17 mouse cellular contexts compared by ENCODE assay signal in the genomic region with DNA sequence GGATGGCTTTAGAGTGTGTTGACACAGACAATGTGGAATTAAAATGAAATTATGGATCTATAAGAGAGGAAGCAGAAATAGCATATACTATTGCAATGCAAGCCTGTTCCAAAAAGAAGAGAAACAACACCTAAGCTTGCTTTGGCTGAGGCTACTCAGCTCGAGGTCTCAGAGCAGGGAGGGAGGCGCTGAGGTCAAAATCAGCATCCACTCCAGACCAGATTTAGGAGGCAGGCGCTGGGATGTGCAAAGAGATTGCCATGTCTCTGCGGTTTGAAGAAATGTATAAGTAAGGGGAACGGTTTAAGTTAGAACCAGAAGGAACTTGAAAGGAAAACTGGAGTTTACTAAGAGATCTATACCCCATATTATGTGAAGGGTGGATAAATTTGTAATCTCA. TPM values are rescaled to one million over a fixed set of nuclear protein-coding genes. Genes with fewer than 3 reads are reported as not detected.
A peak's percentile ranks its signal among the peaks of the same experiment; 100 is the strongest.
DNase-seq lines count a peak whose midpoint lies in the region; ATAC-seq and TF ChIP-seq lines count a peak whose summit lies in the region.
"Had no signal": no experiment of that assay in that cellular context is flagged by ENCODE, and none has a peak within 500 bp of the region (broad histone marks: within the 10 kb centered on the region; RNA-seq: fewer than 3 reads in every experiment).

No protein-coding gene starts in this region.

- H3K27me3 ChIP-seq in embryonic facial prominence, embryonic 14.5 days (replicated peaks; ENCODE audit: control insufficient read depth, insufficient read depth, low read length), result no peaks in the 10 kb centered on the region
- no peaks in the 10 kb centered on the region for H3K27me3 ChIP-seq in embryonic facial prominence, embryonic 10.5 days (replicated peaks; ENCODE audit: low read depth, poor library complexity, severe bottlenecking)
- H3K27me3 ChIP-seq in intestine, embryonic 14.5 days (replicated peaks; ENCODE audit: control insufficient read depth, insufficient read depth, low read length), result no peaks in the 10 kb centered on the region
- H3K27me3 ChIP-seq in intestine, postnatal 0 days (replicated peaks; ENCODE audit: control insufficient read depth, insufficient read depth, low read length), result no peaks in the 10 kb centered on the region
- H3K27me3 ChIP-seq: forebrain, embryonic 13.5 days; hindbrain, embryonic 13.5 days; neural tube, embryonic 15.5 days had no signal

- H3K4me1 ChIP-seq in embryonic facial prominence, embryonic 14.5 days (ENCODE audit: control insufficient read depth, insufficient read depth, low read length), result no peaks in the 10 kb centered on the region
- no peaks in the 10 kb centered on the region for H3K4me1 ChIP-seq in embryonic facial prominence, embryonic 10.5 days
- no peaks in the 10 kb centered on the region for H3K4me1 ChIP-seq in intestine, embryonic 14.5 days (replicated peaks; ENCODE audit: control insufficient read depth, insufficient read depth, low read length)
- H3K4me1 ChIP-seq in intestine, postnatal 0 days (replicated peaks; ENCODE audit: control insufficient read depth, insufficient read depth, low read length), result no peaks in the 10 kb centered on the region
- H3K4me1 ChIP-seq in lung, adult 2 months (ENCODE audit: control insufficient read depth, insufficient read depth, low read length), result peaks cover 16% of the 10 kb centered on the region
- H3K4me1 ChIP-seq: forebrain, embryonic 13.5 days; hindbrain, embryonic 13.5 days; neural tube, embryonic 15.5 days had no signal

- ATAC-seq in embryonic facial prominence, embryonic 14.5 days (ENCODE audit: low read depth), result no peak
- no peak for ATAC-seq in intestine, embryonic 14.5 days (replicated peaks; ENCODE audit: low FRiP score, low TSS enrichment, low read depth)
- no peak for ATAC-seq in intestine, postnatal 0 days
- ATAC-seq in hematopoietic stem cell, adult 5-6 weeks (replicated peaks in 1 of 2; ENCODE audit: insufficient read depth in 1 of 2, low FRiP score in 2 of 2, low TSS enrichment in 1 of 2, low read depth in 1 of 2, poor library complexity in 2 of 2, severe bottlenecking in 2 of 2), result peak; percentile 12 to 27; a peak in 1 of 4 replicates
- ATAC-seq: forebrain, embryonic 13.5 days; Patski had no signal

- WGBS in embryonic facial prominence, embryonic 14.5 days, result 70% methylated on average over 5 of the region's 5 CpGs
- 70% methylated on average over 5 of the region's 5 CpGs for WGBS in embryonic facial prominence, embryonic 10.5 days
- WGBS in intestine, embryonic 14.5 days, result 65% methylated on average over 5 of the region's 5 CpGs
- 62% methylated on average over 5 of the region's 5 CpGs for WGBS in intestine, postnatal 0 days
- WGBS in lung, adult 2 months, result 38% methylated on average over 5 of the region's 5 CpGs

- no peak overlapping the region; the same call in 1 of the 2 replicates for H3K27ac ChIP-seq in embryonic facial prominence, embryonic 14.5 days (replicated peaks; ENCODE audit: low read depth, low read length)
- no peak overlapping the region for H3K27ac ChIP-seq in embryonic facial prominence, embryonic 10.5 days (replicated peaks)
- H3K27ac ChIP-seq in intestine, embryonic 14.5 days (ENCODE audit: low read depth), result no peak overlapping the region
- no peak overlapping the region for H3K27ac ChIP-seq in intestine, postnatal 0 days (ENCODE audit: low read depth, low read length)
- H3K27ac ChIP-seq: forebrain, embryonic 13.5 days; hindbrain, embryonic 13.5 days; neural tube, embryonic 15.5 days had no signal

- no peak overlapping the region for H3K4me2 ChIP-seq in embryonic facial prominence, embryonic 14.5 days (ENCODE audit: low read depth, low read length)
- no peak overlapping the region for H3K4me2 ChIP-seq in intestine, embryonic 14.5 days (ENCODE audit: low read length)
- no peak overlapping the region for H3K4me2 ChIP-seq in intestine, postnatal 0 days (replicated peaks; ENCODE audit: low read depth)
- H3K4me2 ChIP-seq: forebrain, embryonic 13.5 days; hindbrain, embryonic 13.5 days; neural tube, embryonic 15.5 days had no signal

- H3K4me3 ChIP-seq in embryonic facial prominence, embryonic 14.5 days (ENCODE audit: low read depth, low read length), result peak overlapping the region; percentile 14; the same call in 1 of the 2 replicates
- H3K4me3 ChIP-seq in embryonic facial prominence, embryonic 10.5 days, result no peak overlapping the region
- H3K4me3 ChIP-seq in intestine, embryonic 14.5 days (ENCODE audit: low read depth, low read length), result 0 out of 2 replicates have a peak overlapping the region, but pooled peaks have one; percentile 7
- H3K4me3 ChIP-seq in intestine, postnatal 0 days (ENCODE audit: low read depth, low read length), result no peak overlapping the region
- H3K4me3 ChIP-seq in lung, adult 2 months (replicated peaks; ENCODE audit: extremely low read depth, low read depth, low read length), result peak overlapping the region; percentile 58
- H3K4me3 ChIP-seq: forebrain, embryonic 13.5 days; hindbrain, embryonic 13.5 days; neural tube, embryonic 15.5 days had no signal

- H3K9ac ChIP-seq in embryonic facial prominence, embryonic 14.5 days (ENCODE audit: low read depth, low read length), result no peak overlapping the region
- no peak overlapping the region for H3K9ac ChIP-seq in intestine, embryonic 14.5 days (ENCODE audit: low read length)
- no peak overlapping the region for H3K9ac ChIP-seq in intestine, postnatal 0 days (ENCODE audit: low read depth, low read length)
- H3K9ac ChIP-seq: forebrain, embryonic 13.5 days; hindbrain, embryonic 13.5 days; neural tube, embryonic 15.5 days had no signal

- H3K9me3 ChIP-seq in embryonic facial prominence, embryonic 14.5 days (ENCODE audit: control insufficient read depth, low read length), result no peaks in the 10 kb centered on the region
- no peaks in the 10 kb centered on the region for H3K9me3 ChIP-seq in embryonic facial prominence, embryonic 10.5 days
- no peaks in the 10 kb centered on the region for H3K9me3 ChIP-seq in intestine, embryonic 14.5 days (ENCODE audit: control insufficient read depth, low read length)
- no peaks in the 10 kb centered on the region for H3K9me3 ChIP-seq in intestine, postnatal 0 days (ENCODE audit: control insufficient read depth)
- H3K9me3 ChIP-seq: forebrain, embryonic 13.5 days; hindbrain, embryonic 13.5 days; neural tube, embryonic 15.5 days had no signal

- TF ChIP-seq CTCF in intestine, postnatal 0 days (IDR thresholded peaks at IDR 0.05; ENCODE audit: low read depth), result no peak
- TF ChIP-seq CTCF in lung, adult 2 months (IDR thresholded peaks at IDR 0.05; ENCODE audit: insufficient read depth, low read length), result no peak

- no peaks in the 10 kb centered on the region for H3K36me3 ChIP-seq in embryonic facial prominence, embryonic 14.5 days (ENCODE audit: control insufficient read depth, insufficient read depth, low read length)
- no peaks in the 10 kb centered on the region for H3K36me3 ChIP-seq in embryonic facial prominence, embryonic 10.5 days (replicated peaks)
- H3K36me3 ChIP-seq in intestine, embryonic 14.5 days (ENCODE audit: control insufficient read depth, insufficient read depth, low read length), result no peaks in the 10 kb centered on the region
- H3K36me3 ChIP-seq in intestine, postnatal 0 days (ENCODE audit: control insufficient read depth, insufficient read depth), result no peaks in the 10 kb centered on the region
- H3K36me3 ChIP-seq: hindbrain, embryonic 13.5 days; neural tube, embryonic 15.5 days had no signal

- DNase-seq in embryonic facial prominence, embryonic 14.5 days (ENCODE audit: low spot score), result no peak
- DNase-seq in embryonic facial prominence, embryonic 10.5 days (ENCODE audit: low spot score), result no peak
- no peak for DNase-seq in intestine, embryonic 14.5 days (ENCODE audit: low spot score)
- no peak for DNase-seq in lung, adult 2 months
- DNase-seq in lung, postnatal 14 days, result no peak
- no peak for DNase-seq in layer of hippocampus, postnatal 36 days
- DNase-seq: cerebellum, adult 11-12 months; kidney, adult 11 months; retina, postnatal 1 day had no signal

- TF ChIP-seq POLR2A in lung, adult 2 months (IDR thresholded peaks at IDR 0.05; ENCODE audit: borderline replicate concordance, extremely low read depth, low read depth, low read length), result 0 out of 2 replicates have a peak, but pooled peaks have one; percentile 23

RNA-seq across cellular contexts. Expression of gene Myct1, which starts 0.9 kb away (rescaled TPM):
- polyA plus RNA-seq in embryonic facial prominence, embryonic 14.5 days (2014; fragmentation: Nextera tagmentation; extraction: Ambion mirVana), result 4.8 and 5.5 TPM in 2 replicates
- polyA plus RNA-seq in embryonic facial prominence, embryonic 10.5 days (2016; fragmentation: Nextera tagmentation; extraction: Ambion mirVana), result 1.5 and 2.0 TPM in 2 replicates
- 4.7 and 5.0 TPM in 2 replicates for polyA plus RNA-seq in intestine, embryonic 14.5 days (2014; fragmentation: Nextera tagmentation; extraction: Ambion mirVana)
- polyA plus RNA-seq in intestine, postnatal 0 days (2015; fragmentation: Nextera tagmentation; extraction: Ambion mirVana), result 3.7 and 4.1 TPM in 2 replicates
- 24.7 and 31.2 TPM in 2 replicates for polyA plus RNA-seq in lung, adult 2 months (2012; rRNA removed)
- 47.3 and 60.7 TPM in 2 replicates for total RNA-seq in hematopoietic stem cell, adult 5-6 weeks (2017)
- total RNA-seq in layer of hippocampus, postnatal 36 days (2021), result under 1 TPM in 1 of 2 experiments, not detected in 1; 0.37 TPM
- total RNA-seq: monocyte, adult 5-6 weeks had no signal
- polyA plus RNA-seq: Patski had no signal

RNA-seq across cellular contexts. Expression of gene Syne1, which starts 43.2 kb away (rescaled TPM):
- 14.1 and 14.4 TPM in 2 replicates for polyA plus RNA-seq in embryonic facial prominence, embryonic 14.5 days (2014; fragmentation: Nextera tagmentation; extraction: Ambion mirVana)
- 2.5 and 2.6 TPM in 2 replicates for polyA plus RNA-seq in embryonic facial prominence, embryonic 10.5 days (2016; fragmentation: Nextera tagmentation; extraction: Ambion mirVana)
- 13.2 and 13.3 TPM in 2 replicates for polyA plus RNA-seq in intestine, embryonic 14.5 days (2014; fragmentation: Nextera tagmentation; extraction: Ambion mirVana)
- polyA plus RNA-seq in intestine, postnatal 0 days (2015; fragmentation: Nextera tagmentation; extraction: Ambion mirVana), result 4.3 and 5.7 TPM in 2 replicates
- polyA plus RNA-seq in lung, adult 2 months (2012; rRNA removed), result 40.2 and 52.0 TPM in 2 replicates
- 27.4 and 92.7 TPM in 2 replicates for total RNA-seq in hematopoietic stem cell, adult 5-6 weeks (2017)
- total RNA-seq in layer of hippocampus, postnatal 36 days (2021), result 100 to 1,000 TPM; 280 to 293 TPM

RNA-seq across cellular contexts. Expression of gene Vip, which starts 44.6 kb away (rescaled TPM):
- polyA plus RNA-seq in embryonic facial prominence, embryonic 14.5 days (2014; fragmentation: Nextera tagmentation; extraction: Ambion mirVana), result 2.7 and 3.2 TPM in 2 replicates
- polyA plus RNA-seq in embryonic facial prominence, embryonic 10.5 days (2016; fragmentation: Nextera tagmentation; extraction: Ambion mirVana), result not detected in 2 replicates
- 22.7 and 23.7 TPM in 2 replicates for polyA plus RNA-seq in intestine, embryonic 14.5 days (2014; fragmentation: Nextera tagmentation; extraction: Ambion mirVana)
- polyA plus RNA-seq in intestine, postnatal 0 days (2015; fragmentation: Nextera tagmentation; extraction: Ambion mirVana), result 33.8 and 35.6 TPM in 2 replicates
- 0.12 and 0.14 TPM in 2 replicates for polyA plus RNA-seq in lung, adult 2 months (2012; rRNA removed)
- not detected in 2 replicates for total RNA-seq in hematopoietic stem cell, adult 5-6 weeks (2017)
- total RNA-seq in layer of hippocampus, postnatal 36 days (2021), result 10 to 100 TPM; 14.8 to 16.6 TPM
- total RNA-seq: monocyte, adult 5-6 weeks had no signal
- polyA plus RNA-seq: limb, embryonic 11.5 days; Patski had no signal

Comparison
In these comparisons a context has a peak if more than half of its experiments do, and no peak if none do; other contexts are left out.
1. H3K4me3 ChIP-seq: peak in embryonic facial prominence, embryonic 14.5 days (single experiment), intestine, embryonic 14.5 days (single experiment) and lung, adult 2 months (single experiment); none in embryonic facial prominence, embryonic 10.5 days (single experiment) and intestine, postnatal 0 days (single experiment).
2. ATAC-seq: peak in hematopoietic stem cell, adult 5-6 weeks (2 of 2); none in embryonic facial prominence, embryonic 14.5 days (single experiment), intestine, embryonic 14.5 days (single experiment) and intestine, postnatal 0 days (single experiment).